Mouse (Mus musculus): ENCODE data around the gene Npm1.

GRCm38 (mm10) chr11:33107540-33107939 lies 55.5 kb downstream of the Npm1 start:
- no peak for TF ChIP-seq POLR2A (IDR thresholded peaks at IDR 0.05; ENCODE audit: control insufficient read depth, extremely low read depth, insufficient read depth, low read length, poor library complexity)
- no peak for TF ChIP-seq CTCF (IDR thresholded peaks at IDR 0.05; ENCODE audit: borderline replicate concordance, control insufficient read depth, extremely low read depth, insufficient read depth, low read length, poor library complexity)

Measured in thymus, adult 2 months (tissue).